Mouse (Mus musculus): ENCODE results near the gene Rundc1. TPM values are rescaled to one million over a fixed set of nuclear protein-coding genes. Genes with fewer than 3 reads are reported as not detected.
"Not testable (repeated sequence)": the region's sequence is repeated elsewhere in the genome, so short reads cannot be mapped to it uniquely, and the experiment has no call there.

Rundc1 gene
- polyA plus RNA-seq, 1 experiment from 2014 or later, result 29.0 TPM

DNA sequence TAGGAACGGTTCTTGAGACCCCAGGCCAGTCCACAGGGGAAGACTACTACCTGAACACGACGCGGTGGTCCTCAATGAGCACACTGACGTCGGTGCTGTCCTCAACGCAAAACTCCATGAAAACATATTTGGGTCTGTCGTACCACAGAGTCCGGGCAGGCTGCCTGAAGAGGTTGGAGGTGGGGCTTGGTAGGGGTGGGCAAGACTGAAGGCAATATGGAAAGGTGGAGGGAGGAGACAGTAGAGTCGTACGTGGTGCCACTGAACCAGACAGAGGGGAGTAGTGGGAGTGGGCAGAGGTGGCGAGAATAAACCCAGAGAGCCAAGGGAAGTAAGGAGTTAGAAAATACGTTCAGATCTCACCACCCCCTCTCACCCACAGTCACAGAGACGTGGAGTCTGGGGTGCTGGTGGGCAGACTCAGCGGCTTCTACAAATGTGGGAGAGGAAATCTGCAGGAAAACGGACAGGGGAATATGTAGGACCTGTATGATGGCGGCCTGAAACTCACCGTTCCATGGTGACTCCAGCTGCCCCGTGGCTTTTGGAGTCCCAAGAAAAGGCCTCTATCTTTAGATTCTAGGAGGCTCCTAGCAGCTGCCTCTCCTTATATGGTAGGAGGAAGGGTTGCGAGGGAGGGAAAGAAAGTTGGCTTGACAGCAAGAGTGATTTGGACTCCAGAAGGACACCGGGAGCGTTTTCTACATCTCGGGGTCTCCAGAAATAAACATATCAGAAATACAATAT is 607 bp upstream of the Rundc1 start, which contains the start of gene Gm27029:
Gene Gm27029 (minus strand): TSS at position 692 of the 747 bp plus-strand sequence.
- Histone ChIP-seq H3K27me3 (replicated peaks) (no peaks in the 10 kb centered on the region), H3K4me2 (peak within 1 kb of the TSS; percentile 83), H3K9me3 (replicated peaks) (no peaks in the 10 kb centered on the region), H3K9ac (replicated peaks) (peak within 1 kb of the TSS; percentile 71), H3K27ac (replicated peaks) (peak within 1 kb of the TSS; percentile 93), H3K36me3 (peaks cover 3% of the 10 kb centered on the region), H3K4me3 (replicated peaks) (peak within 1 kb of the TSS; percentile 72), H3K4me1 (peaks cover 31% of the 10 kb centered on the region)
- peak; percentile 53 for ATAC-seq (ENCODE audit: low FRiP score)
- WGBS, result 8% methylated on average over 23 of the region's 23 CpGs

DNA sequence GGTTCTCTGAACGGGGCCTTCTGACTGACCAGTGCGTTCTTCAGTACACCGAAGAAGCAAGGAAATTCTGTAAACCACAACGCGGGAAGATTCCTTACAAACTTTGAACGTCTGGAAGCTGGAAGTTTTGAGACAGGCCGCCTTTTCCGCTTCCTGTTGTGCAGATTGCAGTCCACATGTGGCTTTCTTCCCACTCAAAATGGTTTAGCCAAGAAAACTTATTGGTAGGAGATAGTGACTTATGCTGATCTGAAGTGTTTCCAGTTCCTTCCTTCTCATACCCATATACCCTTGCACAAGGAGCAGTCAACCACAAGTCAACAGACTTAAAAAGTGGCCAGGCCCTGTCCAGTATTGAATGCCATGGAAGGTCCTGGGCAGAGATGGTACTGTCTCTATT is 1.3 kb downstream of the Rundc1 start:
- H3K4me3 ChIP-seq (replicated peaks), result peak overlapping the region; percentile 72
- no peaks in the 10 kb centered on the region for H3K9me3 ChIP-seq (replicated peaks)
- H3K9ac ChIP-seq (replicated peaks), result peak overlapping the region; percentile 71
- H3K4me2 ChIP-seq, result peak overlapping the region; percentile 83
- H3K4me1 ChIP-seq, result peaks cover 31% of the 10 kb centered on the region
- 73% methylated on average over 8 of the region's 8 CpGs for whole genome bisulfite sequencing
- ATAC-seq (ENCODE audit: low FRiP score), result no peak
- H3K27ac ChIP-seq (replicated peaks), result no peak overlapping the region
- no peaks in the 10 kb centered on the region for H3K27me3 ChIP-seq (replicated peaks)
- peaks cover 21% of the 10 kb centered on the region for H3K36me3 ChIP-seq

DNA sequence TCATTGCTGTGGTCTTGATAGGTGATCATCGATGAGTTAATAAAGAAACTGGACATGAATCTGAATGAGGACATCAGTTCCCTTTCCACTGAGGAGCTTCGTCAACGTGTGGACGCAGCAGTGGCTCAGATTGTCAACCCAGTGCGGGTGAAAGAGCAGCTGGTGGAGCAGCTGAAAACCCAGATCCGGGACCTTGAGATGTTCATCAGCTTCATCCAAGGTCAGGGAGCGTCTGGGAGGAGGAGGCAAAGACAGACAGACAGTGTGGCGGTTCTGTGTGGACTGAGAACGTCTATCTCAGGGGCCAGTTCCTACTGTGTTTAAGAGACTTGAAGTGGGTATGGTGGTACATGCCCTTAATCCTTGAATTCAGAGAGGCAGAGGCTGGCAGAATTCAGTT is 6.4 kb downstream of the Rundc1 start:
- Histone ChIP-seq H3K36me3 (peaks cover 66% of the 10 kb centered on the region), H3K4me2 (no peak overlapping the region), H3K4me3 (replicated peaks) (no peak overlapping the region), H3K27me3 (replicated peaks) (no peaks in the 10 kb centered on the region), H3K9me3 (replicated peaks) (no peaks in the 10 kb centered on the region), H3K27ac (replicated peaks) (no peak overlapping the region), H3K9ac (replicated peaks) (no peak overlapping the region), H3K4me1 (peaks cover 13% of the 10 kb centered on the region)
- no peak for ATAC-seq (ENCODE audit: low FRiP score)
- WGBS, result 96% methylated on average over 9 of the region's 9 CpGs

GRCm38 (mm10) chr11:101433396-101433795 is 8.5 kb downstream of the Rundc1 start:
- Histone ChIP-seq H3K36me3 (peaks cover 66% of the 10 kb centered on the region), H3K4me2 (no peak overlapping the region), H3K27ac (replicated peaks) (no peak overlapping the region), H3K4me3 (replicated peaks) (no peak overlapping the region), H3K9ac (replicated peaks) (no peak overlapping the region), H3K4me1 (no peaks in the 10 kb centered on the region), H3K27me3 (replicated peaks) (no peaks in the 10 kb centered on the region), H3K9me3 (replicated peaks) (no peaks in the 10 kb centered on the region)
- WGBS, result 81% methylated on average over 13 of the region's 13 CpGs
- ATAC-seq (ENCODE audit: low FRiP score), result no peak

DNA sequence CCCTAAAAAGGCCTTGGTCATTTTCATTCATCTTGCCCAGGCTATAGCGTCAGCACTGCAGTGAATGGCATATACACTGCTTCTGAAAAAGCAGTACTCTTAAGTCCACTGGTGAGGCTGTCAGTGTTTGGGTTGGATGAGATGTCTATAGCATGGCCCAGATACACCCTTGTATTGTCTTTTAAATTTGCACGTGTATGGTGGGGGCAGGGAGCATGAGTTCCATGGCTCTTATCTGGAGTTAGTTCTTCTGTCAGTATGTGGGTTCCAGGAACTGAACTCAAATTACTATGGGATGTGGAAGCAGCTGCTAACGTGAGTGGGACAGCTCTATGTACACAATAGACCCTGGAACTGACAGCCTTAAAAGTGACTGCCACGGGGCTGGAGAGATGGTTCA is 10.9 kb downstream of the Rundc1 start:
- no peaks in the 10 kb centered on the region for H3K27me3 ChIP-seq (replicated peaks)
- WGBS, result 90% methylated on average over 4 of the region's 4 CpGs
- H3K36me3 ChIP-seq, result peaks cover 48% of the 10 kb centered on the region
- no peak overlapping the region for H3K27ac ChIP-seq (replicated peaks)
- H3K4me3 ChIP-seq (replicated peaks), result no peak overlapping the region
- H3K9ac ChIP-seq (replicated peaks), result no peak overlapping the region
- H3K4me1 ChIP-seq, result no peaks in the 10 kb centered on the region
- ATAC-seq (ENCODE audit: low FRiP score), result no peak
- no peak overlapping the region for H3K4me2 ChIP-seq
- no peaks in the 10 kb centered on the region for H3K9me3 ChIP-seq (replicated peaks)

GRCm38 (mm10) chr11:101436916-101437315 is 12.0 kb downstream of the Rundc1 start:
- H3K4me3 ChIP-seq (replicated peaks), result no peak overlapping the region
- H3K9ac ChIP-seq (replicated peaks), result no peak overlapping the region
- H3K36me3 ChIP-seq, result peaks cover 38% of the 10 kb centered on the region
- no peaks in the 10 kb centered on the region for H3K4me1 ChIP-seq
- no peaks in the 10 kb centered on the region for H3K9me3 ChIP-seq (replicated peaks)
- no peaks in the 10 kb centered on the region for H3K27me3 ChIP-seq (replicated peaks)
- no peak overlapping the region for H3K4me2 ChIP-seq
- no peak for ATAC-seq (ENCODE audit: low FRiP score)
- 35% methylated on average over 4 of the region's 4 CpGs for WGBS
- no peak overlapping the region for H3K27ac ChIP-seq (replicated peaks)

- not testable (repeated sequence) for H3K9ac ChIP-seq (replicated peaks); H3K27me3 ChIP-seq (replicated peaks); H3K4me1 ChIP-seq; H3K4me2 ChIP-seq; ATAC-seq (ENCODE audit: low FRiP score); H3K27ac ChIP-seq (replicated peaks); H3K4me3 ChIP-seq (replicated peaks); H3K9me3 ChIP-seq (replicated peaks)
- H3K36me3 ChIP-seq, result peaks cover 31% of the 10 kb centered on the region
- 53% methylated on average over 3 of the region's 3 CpGs for WGBS
Measured at GRCm38 (mm10) chr11:101438006-101438405, 13.1 kb downstream of the Rundc1 start.

GRCm38 (mm10) chr11:101441450-101442126 is 16.7 kb downstream of the Rundc1 start:
- not testable (repeated sequence) for ATAC-seq (ENCODE audit: low FRiP score); H3K9ac ChIP-seq (replicated peaks); H3K27me3 ChIP-seq (replicated peaks); H3K9me3 ChIP-seq (replicated peaks)
- peaks cover 22% of the 10 kb centered on the region for H3K4me1 ChIP-seq
- H3K36me3 ChIP-seq, result peaks cover 21% of the 10 kb centered on the region
- 0 out of 2 replicates have a peak overlapping the region, but pooled peaks have one; percentile 23 for H3K27ac ChIP-seq (replicated peaks)
- peak overlapping the region; percentile 89 for H3K4me2 ChIP-seq
- 41% methylated on average over 15 of the region's 15 CpGs for WGBS
- H3K4me3 ChIP-seq (replicated peaks), result peak overlapping the region; percentile 27

DNA sequence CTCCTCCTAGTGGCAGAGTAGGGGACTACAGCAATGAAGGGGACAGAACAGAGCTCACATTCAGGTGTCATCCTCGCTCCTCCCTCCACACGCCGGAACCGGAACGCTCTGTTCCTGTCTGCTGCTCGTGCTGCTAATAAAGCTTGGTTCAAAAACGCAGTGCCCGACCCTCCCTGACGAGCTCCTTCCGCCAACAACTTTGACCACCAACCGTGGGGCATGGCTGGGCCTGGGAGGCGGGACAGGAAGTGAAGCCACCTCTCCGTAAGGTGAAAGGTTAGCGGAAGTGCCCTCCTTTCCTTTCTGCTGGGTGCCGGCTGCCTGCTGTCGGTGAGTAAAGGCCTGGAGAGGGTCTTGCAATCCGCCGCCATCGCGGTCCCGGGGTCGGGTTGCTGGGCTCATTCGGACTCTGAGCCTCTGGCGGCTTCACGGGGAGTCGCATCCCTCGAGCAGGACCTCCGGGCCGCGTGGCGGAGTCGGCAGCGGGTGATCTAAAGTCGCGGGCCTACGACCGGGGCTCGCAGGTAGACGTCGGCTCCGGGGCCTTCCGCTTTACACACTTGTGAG is 17.3 kb downstream of the Rundc1 start, which contains the start of gene Rpl27:
Gene Rpl27 (plus strand): TSS at position 172 of the 567 bp plus-strand sequence.
- Histone ChIP-seq H3K4me1 (peaks cover 22% of the 10 kb centered on the region), H3K9me3 (replicated peaks) (no peaks in the 10 kb centered on the region), H3K27ac (replicated peaks) (peak within 1 kb of the TSS; percentile 92), H3K9ac (replicated peaks) (peak within 1 kb of the TSS; percentile 83), H3K27me3 (replicated peaks) (no peaks in the 10 kb centered on the region), H3K4me3 (replicated peaks) (peak within 1 kb of the TSS; percentile 64), H3K4me2 (peak within 1 kb of the TSS; percentile 89), H3K36me3 (peaks cover 21% of the 10 kb centered on the region)
- peak; percentile 98 for ATAC-seq (ENCODE audit: low FRiP score)
- under 1% methylated on average over 42 of the region's 42 CpGs for WGBS

DNA sequence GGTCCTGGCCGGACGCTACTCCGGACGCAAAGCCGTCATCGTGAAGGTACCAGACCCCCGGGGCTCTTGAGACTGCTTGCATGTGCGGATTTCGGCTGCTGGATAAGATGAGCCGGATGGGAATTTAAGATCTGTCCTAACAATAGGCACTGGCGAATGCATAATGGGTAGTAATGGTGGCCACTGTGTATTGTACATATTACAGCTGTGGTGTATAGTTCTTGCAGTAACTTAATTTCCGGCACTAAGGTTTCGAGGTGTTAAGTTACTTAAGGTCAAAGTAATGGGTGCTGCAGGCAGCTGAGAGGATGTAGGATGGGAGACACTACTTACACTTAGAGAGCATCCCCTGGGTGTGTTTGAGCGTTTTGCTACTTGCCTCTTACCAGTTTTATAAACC is 17.9 kb downstream of the Rundc1 start:
- Histone ChIP-seq H3K36me3 (peaks cover 21% of the 10 kb centered on the region), H3K9ac (replicated peaks) (peak overlapping the region; percentile 83), H3K27me3 (replicated peaks) (no peaks in the 10 kb centered on the region), H3K4me2 (peak overlapping the region; percentile 89), H3K9me3 (replicated peaks) (no peaks in the 10 kb centered on the region), H3K4me3 (replicated peaks) (peak overlapping the region; percentile 64), H3K4me1 (peaks cover 22% of the 10 kb centered on the region), H3K27ac (replicated peaks) (peak overlapping the region; percentile 92)
- no peak for ATAC-seq (ENCODE audit: low FRiP score)
- under 1% methylated on average over 14 of the region's 14 CpGs for WGBS

GRCm38 (mm10) chr11:101446319-101446718 is 21.4 kb downstream of the Rundc1 start:
- Histone ChIP-seq H3K27ac (replicated peaks) (no peak overlapping the region), H3K27me3 (replicated peaks) (no peaks in the 10 kb centered on the region), H3K9me3 (replicated peaks) (no peaks in the 10 kb centered on the region), H3K4me2 (no peak overlapping the region), H3K9ac (replicated peaks) (no peak overlapping the region), H3K36me3 (peaks cover 21% of the 10 kb centered on the region), H3K4me3 (replicated peaks) (no peak overlapping the region), H3K4me1 (peaks cover 22% of the 10 kb centered on the region)
- WGBS, result 70% methylated on average over 1 of the region's 1 CpGs
- no peak for ATAC-seq (ENCODE audit: low FRiP score)

Data from neural tube, embryonic 15.5 days (tissue).